Mouse (Mus musculus) granulocyte monocyte progenitor cell, adult 5-6 weeks (primary cell): ENCODE measurements around the gene Slc37a3. TPM values are rescaled to one million over a fixed set of nuclear protein-coding genes. Genes with fewer than 3 reads are reported as not detected.
A peak's percentile ranks its signal among the peaks of the same experiment; 100 is the strongest.
"Not testable (repeated sequence)": the region's sequence is repeated elsewhere in the genome, so short reads cannot be mapped to it uniquely, and the experiment has no call there.

Experiments used
- ATAC-seq: replicated peaks from 2 replicates; pipeline ENCODE4 v1.8.0; 2016; ENCODE audit warnings: mild to moderate bottlenecking, moderate TSS enrichment, inconsistent platforms; ENCODE audit not compliant: poor library complexity, severe bottlenecking
- total RNA-seq, 2 experiments: library from RNA; stranded (forward) in 1 of 2; stranded (reverse) in 1 of 2; fragments of 200-712, 200-1000 nt in 1 of 2; fragments of >200 nt in 1 of 2; fragmentation: Nextera tagmentation in 1 of 2; gene quantifications; 2 replicates each; pipeline ENCODE4 v1.2.3; 2014 to 2017

Gene Slc37a3
- total RNA-seq, 2 experiments from 2014 or later, result 0.41 to 0.88 TPM

DNA sequence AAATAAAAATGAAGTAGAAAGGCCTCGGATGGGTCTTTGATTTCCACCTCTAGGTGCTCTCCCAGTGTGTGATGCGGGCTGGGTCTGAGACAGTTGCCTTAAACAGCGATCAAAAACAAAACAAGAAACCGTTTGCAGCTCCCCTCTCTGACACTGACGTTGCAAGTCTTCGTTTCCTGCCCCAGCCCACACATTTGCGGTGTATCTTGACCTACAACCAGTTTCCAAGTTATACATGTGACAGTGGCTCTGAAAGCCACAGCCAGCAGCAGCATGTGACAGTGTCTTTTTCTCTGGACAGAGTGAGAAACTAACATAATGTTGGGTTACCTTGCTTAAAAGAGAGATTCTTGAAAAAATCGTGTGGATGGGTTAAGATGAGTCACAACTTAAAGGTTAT, 2.3 kb upstream of the Slc37a3 start:
- ATAC-seq, result peak; percentile 76

DNA sequence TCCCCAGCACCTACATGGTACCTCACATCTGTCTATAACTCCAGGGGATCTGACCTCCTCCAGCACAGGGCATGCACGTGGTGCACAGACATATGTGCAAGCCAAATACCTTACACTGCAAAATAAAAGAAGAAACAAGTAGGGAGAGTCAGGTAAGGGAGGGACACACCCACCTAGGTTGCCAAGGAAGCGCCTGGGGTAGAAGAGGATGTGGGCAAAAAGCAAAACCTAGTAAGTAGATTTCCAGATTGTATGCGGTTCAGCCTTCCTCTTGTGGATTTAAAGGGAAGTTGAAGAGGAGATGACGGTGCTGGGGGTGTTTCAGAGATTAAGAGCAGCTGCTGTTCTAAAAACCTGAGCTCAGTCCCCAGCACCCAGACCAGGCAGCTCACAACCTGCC, 1.7 kb upstream of the Slc37a3 start:
- peak; percentile 82 for ATAC-seq

DNA sequence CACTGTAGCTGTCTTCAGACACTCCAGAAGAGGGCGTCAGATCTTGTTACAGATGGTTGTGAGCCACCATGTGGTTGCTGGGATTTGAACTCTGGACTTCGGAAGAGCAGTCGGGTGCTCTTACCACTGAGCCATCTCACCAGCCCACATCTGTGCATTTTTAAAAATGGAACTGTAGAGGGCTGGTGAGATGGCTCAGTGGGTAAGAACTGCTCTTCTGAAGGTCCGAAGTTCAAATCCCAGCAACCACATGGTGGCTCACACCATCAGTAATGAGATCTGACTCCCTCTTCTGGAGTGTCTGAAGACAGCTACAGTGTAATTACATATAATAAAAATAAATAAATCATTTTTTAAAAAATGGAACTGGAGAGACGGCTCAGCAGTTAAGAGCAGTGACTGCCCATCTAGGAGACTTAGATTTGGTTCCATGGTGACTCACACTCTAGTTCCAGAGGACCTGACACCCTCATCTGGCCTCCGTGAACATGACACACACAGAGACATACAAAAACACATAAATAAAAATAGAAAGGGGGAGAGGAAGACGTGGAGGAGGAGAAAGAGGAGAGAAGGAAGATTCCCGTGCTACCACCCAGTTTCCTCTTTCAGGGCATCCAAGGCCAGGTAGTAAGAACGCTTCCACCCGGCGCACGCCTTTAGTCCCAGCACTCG, 823 bp upstream of the Slc37a3 start:
- not testable (repeated sequence) for ATAC-seq

DNA sequence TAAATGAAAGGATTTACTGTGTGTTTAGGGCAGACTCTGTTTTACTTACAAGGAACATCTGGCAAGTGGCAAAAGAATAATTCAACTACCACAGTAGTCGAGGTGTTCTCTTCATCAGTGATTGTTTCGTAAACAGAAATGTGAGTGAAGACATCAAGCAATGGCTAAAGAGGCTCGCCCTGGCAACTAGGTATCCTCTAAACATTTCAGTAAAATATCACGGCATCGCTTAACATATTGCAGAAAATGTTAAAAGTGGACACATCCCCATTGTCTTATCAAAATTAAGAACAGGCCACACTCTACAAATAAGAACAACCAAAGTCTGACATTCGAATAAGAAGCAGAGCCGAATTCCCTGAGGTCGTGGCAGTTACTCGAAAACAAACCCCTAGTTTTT, 700 bp downstream of the Slc37a3 start:
- no peak for ATAC-seq

DNA sequence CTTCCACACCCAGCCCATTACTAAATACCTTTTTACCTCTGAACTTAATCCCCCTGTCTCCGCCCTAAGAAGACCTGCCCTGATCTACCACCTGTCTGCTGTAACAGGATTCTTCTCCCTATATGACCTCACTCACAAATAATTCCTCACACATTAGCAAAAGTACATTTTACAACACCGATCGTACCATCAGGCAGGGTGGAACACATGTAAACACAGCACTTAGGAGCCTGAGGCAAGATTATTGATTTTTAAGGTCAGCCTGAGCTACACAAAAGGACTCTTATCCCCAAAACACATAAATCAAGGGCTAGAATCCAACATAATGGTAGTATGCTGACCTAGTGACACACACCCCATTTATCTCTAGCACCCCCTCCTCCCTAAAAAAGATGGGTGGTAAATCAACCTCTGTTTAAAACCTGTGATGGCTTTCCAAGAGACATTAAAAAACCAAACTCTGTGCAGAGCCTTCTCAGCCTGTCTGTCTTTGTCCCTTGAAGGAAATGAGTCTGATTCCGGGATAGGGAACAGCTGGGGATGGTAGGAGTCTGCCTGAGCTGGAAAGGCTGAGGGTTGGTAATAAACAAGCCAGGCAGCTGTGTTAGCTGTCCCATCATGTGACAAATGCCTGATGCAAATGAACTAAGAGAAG, 4.0 kb downstream of the Slc37a3 start:
- ATAC-seq, result no peak

DNA sequence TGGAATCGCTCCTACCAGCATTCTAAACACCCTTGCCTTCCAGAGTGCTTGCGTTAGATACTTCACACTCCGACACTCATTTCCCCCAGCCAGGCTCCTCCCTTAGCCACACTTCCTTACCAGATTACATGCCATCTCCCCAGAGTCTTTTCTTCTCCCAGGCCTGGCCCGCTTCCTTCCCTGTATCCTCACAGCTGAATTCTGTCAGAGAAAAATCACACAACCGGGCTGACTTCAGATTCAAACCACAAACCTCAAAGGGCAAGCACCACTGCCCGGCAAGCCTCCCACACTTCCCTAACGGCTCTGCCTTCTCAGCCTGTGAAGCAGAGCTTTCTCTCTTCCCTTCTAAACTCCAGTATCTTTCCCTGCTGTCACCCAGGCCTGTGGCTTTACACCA, 4.7 kb downstream of the Slc37a3 start:
- peak; percentile 93 for ATAC-seq

DNA sequence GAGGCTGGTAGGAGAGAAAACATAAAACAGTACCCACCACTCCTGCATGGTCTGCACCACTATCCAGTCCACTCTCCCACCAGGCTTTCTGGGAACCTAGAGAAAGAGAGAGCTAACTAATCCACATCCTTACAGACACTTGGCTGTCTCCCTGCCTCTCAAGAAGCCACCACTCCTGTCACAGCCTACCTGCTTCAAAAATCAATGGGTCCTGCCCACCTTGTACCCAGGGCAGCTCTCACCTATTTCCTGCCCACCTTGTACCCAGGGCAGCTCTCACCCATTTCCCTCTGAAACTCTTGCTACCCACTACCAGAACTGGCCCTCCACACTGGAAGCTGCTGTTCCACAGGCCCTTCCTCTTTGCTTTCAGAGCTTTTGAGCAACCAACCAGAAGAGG, 5.4 kb downstream of the Slc37a3 start:
- 0 out of 2 replicates have a peak, but pooled peaks have one; percentile 14 for ATAC-seq

DNA sequence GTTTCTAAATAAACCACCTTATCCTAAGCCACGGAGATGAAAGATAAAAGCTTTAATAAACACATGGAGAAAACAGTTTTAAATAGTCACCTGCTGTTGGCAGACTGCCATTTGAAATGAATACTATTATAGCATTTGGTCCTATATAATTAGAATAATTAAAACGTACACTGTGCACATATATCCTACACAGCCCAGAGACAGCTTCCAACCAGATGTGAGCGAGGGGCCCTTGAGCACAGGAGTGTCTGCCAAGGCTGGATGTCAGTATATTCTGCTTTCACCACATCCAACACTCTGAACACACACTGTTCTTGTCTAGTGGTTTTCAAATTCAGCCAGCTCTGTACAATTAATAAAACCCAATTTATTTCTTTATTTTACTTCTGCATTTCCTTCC, 7.8 kb downstream of the Slc37a3 start:
- ATAC-seq, result no peak

DNA sequence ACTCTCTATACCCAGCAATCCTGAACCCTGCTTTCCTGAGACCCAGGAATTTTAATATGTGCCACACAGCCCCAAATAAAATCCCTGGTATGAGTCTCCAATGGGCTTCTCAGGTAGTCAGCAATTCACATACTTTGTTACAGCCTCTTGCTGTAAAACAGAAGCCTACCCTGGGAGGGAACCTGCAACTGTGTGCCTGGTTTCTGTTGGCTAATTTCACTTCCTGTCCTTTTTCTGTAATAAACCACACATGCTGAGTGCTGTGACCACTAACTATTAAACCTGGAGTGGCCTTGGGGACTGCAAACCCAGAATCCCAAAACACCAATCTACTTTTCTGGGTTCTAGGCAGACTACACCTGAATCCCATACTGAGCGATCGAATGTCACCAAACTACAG, 14.8 kb downstream of the Slc37a3 start:
- peak; percentile 98 for ATAC-seq

DNA sequence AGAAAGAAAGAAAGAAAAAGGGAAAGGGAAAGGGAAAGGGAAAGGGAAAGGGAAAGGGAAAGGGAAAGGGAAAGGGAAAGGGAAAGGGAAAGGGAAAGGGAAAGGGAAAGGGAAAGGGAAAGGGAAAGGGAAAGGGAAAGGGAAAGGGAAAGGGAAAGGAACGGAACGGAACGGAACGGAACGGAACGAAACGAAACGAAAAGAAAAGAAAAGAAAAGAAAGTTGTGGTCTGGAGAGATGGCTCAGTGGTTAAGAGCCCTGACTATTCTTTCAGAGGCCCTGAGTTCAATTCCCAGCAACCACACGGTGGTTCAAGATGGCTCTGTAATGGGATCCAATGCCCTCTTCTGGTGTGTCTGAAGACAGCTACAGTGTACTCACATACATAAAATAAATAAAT, 18.3 kb downstream of the Slc37a3 start:
- ATAC-seq, result not testable (repeated sequence)

DNA sequence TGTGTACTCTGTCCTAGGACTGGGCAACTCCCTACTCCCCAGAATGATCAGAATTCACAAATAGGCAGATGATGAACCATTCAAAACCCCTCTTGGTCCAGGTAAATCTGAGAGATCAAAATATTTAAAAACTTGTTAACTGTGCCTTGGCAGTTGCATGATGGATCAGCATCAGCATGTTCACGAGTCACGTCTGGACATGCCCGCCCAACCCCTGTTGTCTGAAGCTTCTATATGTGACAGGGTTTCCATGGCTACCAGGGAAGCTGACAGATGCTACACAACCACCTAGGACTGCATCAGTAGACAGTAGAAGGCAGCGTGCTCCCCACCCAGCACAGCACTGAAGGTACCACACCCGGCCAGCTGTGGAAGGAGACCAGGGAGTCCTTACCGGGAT, 28.5 kb downstream of the Slc37a3 start:
- no peak for ATAC-seq

DNA sequence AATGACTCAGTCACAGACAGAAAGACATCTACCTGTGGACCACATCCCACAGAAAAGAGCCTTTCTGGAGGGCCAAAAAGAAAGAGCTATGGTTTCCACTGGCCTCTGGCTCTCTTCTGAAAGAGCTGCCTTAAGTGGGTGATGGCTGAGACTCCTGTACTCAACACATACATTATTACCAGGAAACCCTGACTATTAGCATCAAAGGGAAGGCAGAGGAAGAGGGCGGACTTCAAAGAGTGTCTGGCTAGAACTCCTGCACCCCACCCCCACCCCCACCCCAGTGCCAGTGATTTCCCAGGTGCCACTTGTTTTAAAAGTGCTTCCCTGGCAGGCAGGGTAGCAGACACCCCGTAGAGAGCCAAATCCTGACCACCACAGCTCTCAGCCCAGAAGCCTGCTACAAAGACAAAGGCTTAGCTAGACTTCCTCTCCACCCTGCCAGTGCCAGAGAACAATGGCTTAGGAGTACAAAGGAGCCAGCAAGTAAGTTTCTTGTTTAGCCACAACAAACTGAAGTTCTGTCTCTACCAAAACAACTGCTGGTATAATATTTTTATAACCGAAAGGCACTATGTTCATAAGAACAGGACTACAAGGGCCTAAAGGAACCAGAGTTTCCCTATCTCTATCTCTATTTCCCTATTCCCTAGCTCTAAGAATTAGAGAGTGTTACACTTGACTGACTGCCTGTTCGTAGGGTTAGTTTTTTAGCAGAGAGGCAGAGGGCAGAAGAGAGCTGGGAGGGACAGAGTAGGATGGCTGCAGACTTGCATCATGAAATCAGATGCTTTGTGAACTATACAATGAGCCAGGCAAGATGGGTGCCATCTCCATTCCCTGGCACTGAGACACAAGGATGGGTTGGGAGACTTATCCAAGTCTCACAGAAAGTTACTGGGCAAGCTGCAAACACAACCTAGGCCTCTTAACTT, 29.3 kb downstream of the Slc37a3 start:
- ATAC-seq, result no peak

DNA sequence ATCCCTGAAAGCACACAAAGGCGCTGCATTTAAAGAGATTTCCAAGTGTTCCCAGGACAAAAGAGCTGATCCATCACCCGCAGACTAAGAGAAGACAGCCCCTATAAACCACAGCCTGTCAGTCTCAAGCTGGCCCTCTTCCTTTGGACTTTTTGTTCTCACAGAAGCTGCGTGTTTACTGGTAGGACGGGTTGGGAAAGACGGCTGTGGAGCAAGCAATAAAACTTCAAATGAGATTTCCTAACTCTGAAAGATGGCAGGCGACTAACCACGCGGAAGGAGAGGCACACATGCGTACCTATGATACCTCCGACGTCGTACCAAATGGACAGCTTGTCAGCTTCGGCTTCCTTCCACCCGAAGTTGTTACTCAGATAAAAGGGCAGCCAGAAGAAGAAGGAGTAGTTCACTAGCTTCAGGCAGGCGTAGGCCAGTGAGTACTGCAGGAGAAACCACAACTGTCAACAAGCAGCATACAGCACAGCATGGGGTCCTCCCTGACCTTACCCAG, 30.4 kb downstream of the Slc37a3 start:
- no peak for ATAC-seq

DNA sequence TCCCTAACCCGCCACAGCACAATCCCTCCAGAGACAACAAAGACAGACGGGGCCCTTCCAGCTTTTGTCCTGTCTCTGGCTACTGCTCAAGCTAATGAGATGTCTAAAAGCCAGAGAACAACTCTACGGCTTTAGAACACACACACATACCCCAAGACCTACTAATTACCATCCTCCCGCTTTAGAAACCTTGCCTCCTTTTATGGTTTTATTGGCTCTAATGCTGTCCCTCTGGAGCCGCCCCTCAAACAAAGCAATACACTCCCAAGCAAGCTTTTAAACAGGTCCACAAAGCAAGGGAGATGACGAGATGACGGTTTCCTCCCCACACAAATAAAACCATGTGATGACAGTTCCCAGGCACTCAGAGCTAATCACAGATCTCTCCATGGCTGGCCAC, 32.0 kb downstream of the Slc37a3 start:
- ATAC-seq, result no peak

DNA sequence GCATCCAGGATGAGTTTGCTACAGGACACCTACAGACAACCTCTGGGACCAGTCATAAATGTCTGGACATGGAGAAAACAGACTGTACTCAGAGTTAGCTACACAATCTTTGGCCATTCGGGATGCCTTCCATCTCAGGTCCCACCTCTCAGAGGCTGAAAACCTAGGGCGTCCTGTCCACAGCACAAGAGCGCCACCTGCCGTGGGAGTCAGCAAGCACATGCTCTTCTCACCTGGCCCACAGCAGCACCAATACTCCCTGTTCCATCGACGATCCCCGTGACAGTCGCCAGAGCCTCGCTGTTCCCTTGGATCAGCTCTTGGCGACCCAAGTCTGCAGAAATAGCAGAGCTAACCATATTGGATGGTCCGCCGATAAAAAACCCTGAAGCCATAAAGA, 33.5 kb downstream of the Slc37a3 start:
- ATAC-seq, result peak; percentile 95

DNA sequence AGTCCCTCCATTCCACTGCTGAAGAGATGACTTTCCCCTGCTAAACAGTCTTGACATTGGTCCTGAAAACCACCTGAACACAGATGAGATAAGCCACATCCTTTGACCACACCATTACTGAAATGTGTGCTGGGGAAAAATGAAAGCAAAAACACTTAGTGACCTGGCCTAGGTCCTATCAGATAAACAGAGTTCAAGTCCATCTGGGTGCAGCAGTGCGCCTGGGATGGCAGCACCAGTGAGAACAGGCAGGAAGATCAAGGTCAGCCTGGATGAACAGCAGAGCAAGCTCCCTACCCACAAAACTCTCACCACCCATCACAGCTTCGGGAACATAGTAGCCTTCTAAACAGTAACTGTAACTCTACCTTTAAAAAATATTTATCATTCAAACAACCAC, 35.7 kb downstream of the Slc37a3 start:
- no peak for ATAC-seq

DNA sequence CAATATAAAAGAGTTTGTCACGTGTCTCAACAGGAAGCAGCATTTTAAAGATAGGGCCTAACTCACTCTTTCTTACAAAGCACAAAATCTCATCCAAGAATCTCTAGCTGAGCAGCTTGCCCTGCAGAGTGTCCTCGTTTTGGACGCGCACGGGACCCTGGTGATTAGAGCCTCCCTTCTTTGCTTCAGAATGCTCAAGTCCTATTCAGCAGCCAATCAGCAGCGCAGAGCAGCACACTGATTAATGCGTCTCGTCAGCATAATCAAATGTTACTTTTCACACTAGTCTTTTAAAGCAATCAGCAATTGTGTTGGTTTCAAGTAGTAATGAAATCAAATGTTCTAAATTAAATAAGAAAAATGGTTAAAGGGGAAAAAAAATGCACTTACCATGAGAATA, 39.1 kb downstream of the Slc37a3 start:
- ATAC-seq, result no peak

DNA sequence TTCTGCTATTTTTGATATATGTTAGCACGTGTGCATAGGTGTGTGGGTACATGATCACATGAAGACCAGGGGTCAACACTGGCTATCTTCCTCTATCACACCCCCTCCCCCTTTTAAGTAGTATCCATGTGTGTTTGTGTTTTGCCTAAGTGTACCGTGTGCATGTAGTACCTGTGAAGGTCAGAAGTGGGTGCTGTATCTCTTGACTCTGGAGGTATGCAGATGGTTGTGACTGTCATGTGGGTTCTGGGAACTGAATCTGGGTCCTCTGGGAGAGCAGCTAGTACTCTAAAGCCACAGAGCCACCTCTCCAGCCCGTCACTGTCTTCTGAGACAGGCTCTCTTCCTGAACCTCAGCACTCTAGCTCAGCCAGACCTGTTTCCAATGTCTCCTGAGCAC, 42.6 kb downstream of the Slc37a3 start:
- no peak for ATAC-seq

DNA sequence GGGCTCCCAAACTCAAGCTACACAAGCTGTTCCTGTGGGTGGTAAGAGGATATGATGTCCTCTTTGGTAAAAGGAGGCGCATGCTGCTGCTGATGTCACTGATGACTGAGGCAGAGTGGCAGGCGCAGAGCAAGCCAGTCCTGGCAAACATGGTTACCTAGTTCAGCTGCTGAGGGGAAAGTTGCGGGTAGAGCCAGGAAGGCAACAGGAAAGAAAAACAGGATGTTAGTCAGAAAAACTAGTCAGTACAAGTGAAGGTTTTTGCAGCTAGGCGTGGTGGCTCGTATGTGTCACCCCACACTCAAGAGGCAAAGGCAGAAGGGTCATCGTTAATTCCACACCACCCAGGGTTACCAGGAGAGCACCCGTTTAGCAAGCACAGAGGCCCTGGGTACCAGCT, 43.3 kb downstream of the Slc37a3 start:
- ATAC-seq, result peak; percentile 89

DNA sequence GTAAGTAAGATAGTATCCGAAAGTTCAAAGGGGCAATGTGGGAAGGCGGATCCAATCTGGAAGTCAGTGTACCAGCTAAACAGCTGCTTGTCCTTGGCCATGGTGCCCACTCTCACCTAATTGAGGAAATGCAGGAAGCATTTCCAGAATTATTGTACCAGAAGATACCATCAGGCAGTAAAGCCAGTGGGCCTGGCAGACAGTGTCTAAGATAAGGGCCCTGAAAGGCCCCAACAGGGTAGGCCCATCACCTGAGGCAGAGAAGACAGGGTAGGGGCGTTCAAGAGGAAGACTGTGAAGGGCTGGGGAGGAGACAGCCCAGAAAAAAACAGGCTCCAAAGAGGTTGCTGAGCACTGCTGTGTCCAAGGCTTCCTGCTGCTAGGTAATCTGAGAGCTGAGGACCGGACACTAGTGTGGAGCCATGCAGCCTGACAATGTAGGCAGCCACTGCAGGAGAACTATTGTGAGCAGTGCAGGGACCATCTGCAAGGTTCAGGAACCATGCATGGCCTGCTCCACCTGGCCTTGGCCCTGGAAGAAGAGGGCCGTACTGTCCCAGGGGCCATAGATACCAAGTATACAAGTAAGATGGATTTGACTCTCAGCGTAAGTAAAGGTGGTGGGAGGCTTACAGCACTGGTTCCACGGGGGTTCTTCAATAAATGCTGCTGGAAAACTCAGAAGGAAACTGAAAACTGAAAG, 45.3 kb downstream of the Slc37a3 start:
- no peak for ATAC-seq
